Mouse (Mus musculus) Patski (cell line): ENCODE data around the gene Dnah17. TPM values are rescaled to one million over a fixed set of nuclear protein-coding genes. Genes with fewer than 3 reads are reported as not detected.

Experiments
- ATAC-seq: fragments of 100-300 bp; one replicate; pipeline ENCODE4 v1.8.0; 2021
- CTCF ChIA-PET: fragments of 350-600 bp; sonication (Branson Sonifier 250); formaldehyde crosslinking; loops from one replicate; lab custom pipeline; 2022; ENCODE audit warnings: inconsistent platforms; lab: Charles Lee
- POLR2A ChIA-PET: fragments of 350-600 bp; sonication (Branson Sonifier 250); formaldehyde crosslinking; loops from one replicate; lab custom pipeline; 2022; ENCODE audit warnings: antibody characterized with exemption, inconsistent platforms; lab: Charles Lee
- DNase-seq: peaks from one replicate; pipeline ENCODE4 v3.0.0-alpha.2; 2011; ENCODE audit warnings: low read depth, low spot score
- H3K27me3 ChIP-seq: fragments of 371-371 bp; one replicate; pipeline ENCODE4 v1.5.1; 2021
- CTCF ChIP-seq: fragments of 100-300 bp; IDR thresholded peaks from one replicate; pipeline ENCODE4 v1.5.1; 2021
- in situ Hi-C: fragments of 300-500 bp; cut with MboI; formaldehyde crosslinking; loops from 3 replicates; pipeline ENCODE4 v1.11.1; 2018; ENCODE audit warnings: low pct_unique_long_range_greater_than_20kb, mixed read lengths
- polyA plus RNA-seq: library from polyadenylated mRNA; unstranded; gene quantifications from one replicate; pipeline ENCODE4 v1.2.3, GENCODE M21; 2021

Dnah17 gene
- polyA plus RNA-seq, 1 experiment from 2014 or later, result 0.22 TPM

DNA sequence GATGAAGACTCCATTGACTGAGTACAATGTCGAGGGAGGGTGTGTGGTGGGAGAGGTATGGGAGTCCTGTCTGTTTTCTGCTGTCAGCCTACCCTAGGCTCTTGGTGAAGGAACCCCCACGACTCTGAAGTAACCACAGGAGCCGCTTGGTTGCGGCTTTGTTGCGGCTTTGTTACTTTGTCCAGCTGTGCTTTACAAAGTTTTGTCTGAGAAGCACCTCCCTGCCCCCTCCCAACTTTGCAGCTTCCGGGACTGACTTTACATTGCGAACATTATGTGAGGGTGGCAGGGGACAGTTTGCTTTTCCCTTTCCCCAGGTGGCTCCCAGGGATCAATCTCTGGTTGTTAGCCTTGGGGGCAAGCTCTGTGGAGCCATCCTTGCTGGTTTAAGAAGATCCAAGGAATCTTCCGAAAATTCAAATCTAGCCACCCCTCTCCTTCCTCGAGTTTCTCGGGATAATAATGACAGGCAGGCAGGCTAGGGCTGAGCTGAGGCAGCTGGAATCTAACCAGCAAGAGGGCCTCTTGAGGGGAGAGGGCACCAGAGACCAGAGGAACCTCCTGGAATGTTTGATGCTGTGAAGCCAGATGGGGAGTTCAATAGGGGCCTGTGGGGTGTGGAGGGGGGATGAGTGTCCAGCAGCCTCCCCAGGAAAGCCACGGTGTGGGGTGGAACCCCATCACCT lies 59.1 kb downstream of the Dnah17 start:
- no peak for TF ChIP-seq CTCF
- ATAC-seq, result no peak
- ChIA-PET POLR2A (no interaction called here), CTCF (no interaction called here)
- in situ Hi-C loops, result no loop called here
- peaks cover 6% of the 10 kb centered on the region for H3K27me3 ChIP-seq
- DNase-seq, result no peak

DNA sequence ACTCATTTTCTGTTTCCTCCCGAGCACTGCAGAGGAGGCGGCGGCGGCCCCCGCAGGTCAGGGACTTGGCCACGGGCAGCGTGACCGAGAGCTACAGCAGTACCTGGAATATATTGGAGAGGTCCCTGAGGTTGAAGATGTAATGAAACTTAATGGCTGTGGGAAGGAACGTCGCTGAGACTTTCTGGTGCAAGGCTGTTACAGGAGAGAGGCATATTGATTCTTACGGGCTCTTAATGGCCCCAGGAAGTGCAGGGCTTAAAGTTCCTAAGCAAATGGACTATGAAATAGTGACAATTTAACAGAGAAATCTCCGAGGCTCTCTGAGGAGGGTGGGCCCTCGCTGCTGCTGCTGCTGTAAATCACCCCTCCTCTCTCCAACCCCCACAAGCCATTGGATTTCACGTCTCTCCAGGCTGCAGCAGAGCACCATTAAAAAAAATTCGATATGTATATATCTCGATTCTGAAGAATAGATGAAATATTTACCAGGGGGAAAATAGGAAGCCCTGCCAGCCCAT lies 61.6 kb downstream of the Dnah17 start:
- no peak for DNase-seq
- no peak for ATAC-seq
- in situ Hi-C loops, result no loop called here
- ChIA-PET POLR2A (no interaction called here), CTCF (interaction anchor here (1.0 kb wide), 1 partner anchor 35 kb away, joined by 3 read pairs; no protein-coding TSS in a partner anchor)
- peaks cover 5% of the 10 kb centered on the region for H3K27me3 ChIP-seq
- no peak for TF ChIP-seq CTCF

DNA sequence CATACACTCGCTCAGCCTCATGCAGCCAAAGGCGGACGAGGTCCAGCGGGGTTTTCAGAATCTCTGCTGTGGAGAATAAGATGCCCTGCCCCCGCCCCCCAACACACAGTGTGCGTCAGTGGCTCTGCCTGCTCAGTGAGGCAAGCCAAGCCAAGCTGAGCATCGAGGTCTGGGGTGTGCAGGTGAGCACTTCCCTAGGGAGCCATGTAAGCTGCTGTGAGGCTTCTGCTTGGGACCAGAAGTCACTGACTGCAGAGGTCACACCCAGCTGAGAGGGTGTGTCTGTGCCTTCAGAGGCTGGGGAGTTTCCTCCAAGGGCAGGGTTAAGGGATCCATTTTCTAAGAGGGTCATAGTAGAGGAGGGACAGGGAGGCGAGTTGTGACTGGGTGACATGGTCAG lies 62.8 kb downstream of the Dnah17 start:
- TF ChIP-seq CTCF, result no peak

DNA sequence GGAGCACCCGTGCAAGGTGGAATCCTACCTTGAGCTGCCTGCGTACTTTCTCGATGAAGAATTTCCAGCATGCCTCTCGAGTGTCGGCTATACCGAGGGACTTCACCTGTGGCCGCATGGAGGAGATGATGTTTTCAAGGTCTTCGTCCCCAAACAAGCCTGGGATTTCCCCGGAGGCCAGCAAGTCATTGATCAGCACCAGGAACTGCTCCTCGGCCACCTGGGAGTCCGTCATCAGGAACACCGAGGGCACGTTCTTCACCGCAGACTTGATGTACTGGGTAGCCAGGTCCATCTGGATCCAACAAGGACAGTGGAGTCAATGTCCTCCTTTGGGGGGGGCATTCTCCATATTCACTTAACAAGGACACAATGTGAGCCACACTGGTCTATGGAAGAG lies 70.4 kb downstream of the Dnah17 start:
- POLR2A ChIA-PET, result no interaction called here
- ATAC-seq (no peak), DNase-seq (no peak)
- TF ChIP-seq CTCF, result no peak
- CTCF ChIA-PET, result no interaction called here
- in situ Hi-C loops, result no loop called here
- peaks cover 6% of the 10 kb centered on the region for H3K27me3 ChIP-seq

More for the DNA sequence above, 62.8 kb downstream of the Dnah17 start:
- H3K27me3 ChIP-seq, result no peaks in the 10 kb centered on the region
- no peak for DNase-seq
- no peak for ATAC-seq
- in situ Hi-C loops, result no loop called here
- POLR2A ChIA-PET, result no interaction called here
- CTCF ChIA-PET, result no interaction called here

DNA sequence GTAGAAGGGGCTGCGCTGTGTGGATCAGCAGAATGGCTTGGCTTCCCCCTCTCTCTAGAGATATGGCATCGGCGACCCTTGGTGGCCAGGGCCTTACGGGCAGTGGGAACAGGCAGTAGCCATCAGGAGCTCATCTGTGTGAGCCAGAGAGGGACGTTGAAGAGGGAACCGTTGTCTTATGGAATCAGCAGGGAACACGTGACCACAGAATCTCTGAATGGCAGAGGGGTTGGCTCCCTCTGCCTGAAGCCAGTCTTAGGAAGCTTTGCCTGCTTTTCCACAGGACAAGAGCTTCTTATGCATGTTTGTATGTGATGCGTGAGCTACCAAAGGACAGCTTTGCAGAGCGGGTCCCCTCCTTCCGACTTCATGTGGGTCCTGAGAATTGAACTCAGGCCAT lies 71.6 kb downstream of the Dnah17 start:
- DNase-seq (no peak), ATAC-seq (no peak)
- TF ChIP-seq CTCF, result no peak
- in situ Hi-C loops, result no loop called here
- ChIA-PET POLR2A (interaction anchor here (0.7 kb wide), 1 partner anchor 152 kb away, joined by 3 read pairs; no protein-coding TSS in a partner anchor), CTCF (no interaction called here)
- peaks cover 6% of the 10 kb centered on the region for H3K27me3 ChIP-seq

- ChIA-PET CTCF (no interaction called here), POLR2A (interaction anchor here (0.7 kb wide), 1 partner anchor 153 kb away, joined by 3 read pairs; no protein-coding TSS in a partner anchor)
- ATAC-seq, result no peak
- TF ChIP-seq CTCF, result no peak
- in situ Hi-C loops, result no loop called here
- H3K27me3 ChIP-seq, result peaks cover 6% of the 10 kb centered on the region
- no peak for DNase-seq
Measured at GRCm38 (mm10) chr11:118058367-118058766, 72.1 kb downstream of the Dnah17 start.

GRCm38 (mm10) chr11:118050174-118050573 lies 80.3 kb downstream of the Dnah17 start:
- DNase-seq, result no peak
- no peak for ATAC-seq
- in situ Hi-C loops, result no loop called here
- no peaks in the 10 kb centered on the region for H3K27me3 ChIP-seq
- ChIA-PET CTCF (interaction anchor here (1.1 kb wide), 1 partner anchor 13 kb away, joined by 3 read pairs; no protein-coding TSS in a partner anchor), POLR2A (no interaction called here)
- TF ChIP-seq CTCF, result no peak

DNA sequence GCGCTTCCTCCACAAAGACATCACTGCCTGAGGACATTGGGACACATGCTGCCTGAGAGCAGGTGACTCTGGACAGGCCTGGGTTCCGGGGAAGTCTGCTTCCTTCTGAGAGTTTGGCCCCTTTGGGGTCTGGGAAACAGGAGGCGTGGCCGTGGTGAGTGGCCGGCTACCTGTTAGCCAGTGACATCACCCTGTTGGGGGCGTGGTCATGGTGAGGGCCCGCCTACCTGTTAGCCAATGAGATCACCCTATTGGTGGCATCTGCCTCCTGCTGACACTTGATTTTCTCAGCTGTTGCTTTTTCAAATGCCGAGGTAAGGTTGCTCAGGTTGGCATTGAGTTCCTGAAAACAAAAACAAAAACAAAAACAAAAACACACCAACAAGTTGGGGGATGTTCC lies 80.8 kb downstream of the Dnah17 start:
- in situ Hi-C loops, result no loop called here
- DNase-seq, result no peak
- no peaks in the 10 kb centered on the region for H3K27me3 ChIP-seq
- no peak for TF ChIP-seq CTCF
- CTCF ChIA-PET, result interaction anchor here (1.1 kb wide), 1 partner anchor 14 kb away, joined by 3 read pairs; no protein-coding TSS in a partner anchor
- POLR2A ChIA-PET, result no interaction called here
- no peak for ATAC-seq

DNA sequence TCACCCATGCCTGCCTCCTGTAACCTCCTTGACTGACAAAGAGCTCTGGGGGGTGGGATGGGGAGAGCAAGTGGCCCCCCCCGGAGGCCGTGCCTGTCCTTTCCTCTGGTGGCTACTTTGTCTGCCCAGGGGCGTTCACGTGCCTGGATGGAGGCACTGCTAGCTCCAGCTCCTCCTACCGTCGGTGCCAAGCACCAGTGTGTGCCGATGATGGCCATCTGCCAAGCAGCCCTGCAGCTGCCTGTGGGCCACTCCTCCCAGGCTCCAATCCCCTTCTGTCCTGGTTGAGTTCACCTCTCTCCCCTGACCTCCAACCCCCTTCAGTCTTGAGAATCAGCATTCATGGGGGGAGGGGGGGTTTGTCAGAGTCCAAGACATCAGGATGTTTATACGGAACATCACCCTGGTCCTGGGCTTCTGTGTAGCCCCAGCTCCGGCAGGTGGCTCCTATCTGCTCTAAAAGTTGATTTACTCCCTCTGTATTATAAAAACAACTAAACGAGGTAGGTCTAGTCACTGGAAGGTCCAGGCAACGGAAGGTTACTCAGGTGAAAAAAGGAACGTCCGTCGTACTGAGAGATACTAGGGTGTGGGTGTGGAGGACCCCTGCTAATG lies 87.0 kb downstream of the Dnah17 start:
- TF ChIP-seq CTCF, result no peak
- CTCF ChIA-PET, result interaction anchor here (1.2 to 1.7 kb wide), 2 partner anchors 12 to 32 kb away, joined by 5 to 8 read pairs; no protein-coding TSS in a partner anchor
- ATAC-seq (no peak), DNase-seq (no peak)
- no peaks in the 10 kb centered on the region for H3K27me3 ChIP-seq
- POLR2A ChIA-PET, result interaction anchor here (0.6 kb wide), 1 partner anchor 34 kb away, joined by 3 read pairs; no protein-coding TSS in a partner anchor
- in situ Hi-C loops, result no loop called here

GRCm38 (mm10) chr11:118042791-118043190 lies 87.6 kb downstream of the Dnah17 start:
- H3K27me3 ChIP-seq, result no peaks in the 10 kb centered on the region
- ATAC-seq (no peak), DNase-seq (no peak)
- CTCF ChIA-PET, result interaction anchor here (1.2 to 1.7 kb wide), 2 partner anchors 12 to 33 kb away, joined by 5 to 8 read pairs; no protein-coding TSS in a partner anchor
- in situ Hi-C loops, result no loop called here
- no peak for TF ChIP-seq CTCF
- POLR2A ChIA-PET, result interaction anchor here (0.6 kb wide), 1 partner anchor 33 kb away, joined by 3 read pairs; no protein-coding TSS in a partner anchor
